Mouse (Mus musculus): ENCODE results near the gene Snx18.

DNA sequence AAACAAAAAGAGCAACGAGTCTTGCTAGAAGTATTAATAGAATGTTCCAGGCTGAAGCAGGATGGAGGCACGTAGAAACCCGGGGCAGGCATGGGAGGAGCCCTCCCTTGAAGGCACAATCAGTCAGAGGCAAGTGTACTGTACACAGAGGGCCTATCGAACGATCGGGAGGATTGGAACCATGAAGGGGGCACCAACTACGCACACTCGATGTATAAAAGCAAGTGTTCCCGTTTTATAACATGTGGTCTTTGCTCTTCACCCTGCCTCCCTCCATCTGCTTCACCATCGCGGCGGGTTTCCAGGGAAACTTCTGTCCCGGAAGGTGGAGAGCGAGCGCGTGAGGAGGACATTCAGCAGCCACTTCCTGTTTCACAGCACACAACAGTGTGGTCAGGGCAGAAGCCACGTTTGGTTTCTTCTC, 17.4 kb upstream of the Snx18 start:
- TF ChIP-seq CTCF (IDR thresholded peaks at IDR 0.05; ENCODE audit: borderline replicate concordance, insufficient read depth, low read depth, low read length) (no peak), POLR2A (IDR thresholded peaks at IDR 0.05; ENCODE audit: borderline replicate concordance, insufficient read depth, low read length) (no peak)

All from cerebellum, adult 2 months (tissue).